Mouse (Mus musculus): ENCODE measurements around the gene Ly6g6d.

DNA sequence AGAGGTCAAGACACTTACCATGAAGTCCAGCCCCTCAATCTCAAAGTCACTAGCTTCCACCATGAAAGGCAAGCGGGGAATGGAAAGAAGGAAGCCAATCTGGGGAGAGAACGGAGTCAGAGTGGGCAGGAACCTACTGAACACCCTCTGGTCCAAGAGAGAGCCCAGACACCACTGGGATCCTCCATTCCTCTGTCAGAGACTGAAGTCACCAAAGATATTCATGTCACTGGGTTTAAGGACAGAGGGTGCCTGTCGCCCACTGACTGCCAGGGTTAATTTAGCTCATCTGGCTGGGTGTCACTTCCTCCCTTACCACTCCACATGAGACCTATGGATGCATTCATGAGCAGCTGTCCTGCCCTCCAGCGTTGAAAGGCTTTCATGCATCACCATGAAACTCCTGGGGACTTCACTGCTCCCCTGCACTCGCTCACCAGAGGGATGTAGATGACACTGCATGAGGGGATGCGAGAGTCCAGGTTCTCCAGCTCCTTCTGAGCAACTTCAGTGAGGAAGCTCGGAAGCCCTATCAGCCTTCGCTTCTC lies 45.5 kb downstream of the Ly6g6d start:
- TF ChIP-seq POLR2A (IDR thresholded peaks at IDR 0.05; ENCODE audit: low read depth, low read length) (no peak), CTCF (IDR thresholded peaks at IDR 0.05; ENCODE audit: borderline replicate concordance, insufficient read depth, low read length) (no peak)
